Mouse (Mus musculus): ENCODE measurements around the gene Ddx28. TPM values are rescaled to one million over a fixed set of nuclear protein-coding genes. Genes with fewer than 3 reads are reported as not detected.

Gene Ddx28
- polyA plus RNA-seq, 1 experiment from 2014 or later = 18.4 TPM

Other genes starting within 250 kb of the Ddx28 start
- 15.0 and 18.4 TPM in 2 replicates for gene Ranbp10, start 184.5 kb downstream of the Ddx28 start, polyA plus RNA-seq (2014; fragmentation: Nextera tagmentation; extraction: Ambion mirVana)
- 0.30 TPM in 1 of 2 replicates, not detected in the other for gene Tsnaxip1, start 184.2 kb downstream of the Ddx28 start, polyA plus RNA-seq (2014; fragmentation: Nextera tagmentation; extraction: Ambion mirVana)
- gene Cenpt, start 158.6 kb downstream of the Ddx28 start, polyA plus RNA-seq (2014; fragmentation: Nextera tagmentation; extraction: Ambion mirVana) = 47.2 and 52.3 TPM in 2 replicates
- 51.4 and 56.4 TPM in 2 replicates for gene Thap11, start 156.8 kb downstream of the Ddx28 start, polyA plus RNA-seq (2014; fragmentation: Nextera tagmentation; extraction: Ambion mirVana)
- 265 and 276 TPM in 2 replicates for gene Nutf2, start 151.3 kb downstream of the Ddx28 start, polyA plus RNA-seq (2014; fragmentation: Nextera tagmentation; extraction: Ambion mirVana)
- gene Edc4, start 131.0 kb downstream of the Ddx28 start, polyA plus RNA-seq (2014; fragmentation: Nextera tagmentation; extraction: Ambion mirVana) = 34.4 and 36.9 TPM in 2 replicates
- 0.60 and 0.90 TPM in 2 replicates for gene Nrn1l, start 118.3 kb downstream of the Ddx28 start, polyA plus RNA-seq (2014; fragmentation: Nextera tagmentation; extraction: Ambion mirVana)
- gene Pskh1, start 111.4 kb downstream of the Ddx28 start, polyA plus RNA-seq (2014; fragmentation: Nextera tagmentation; extraction: Ambion mirVana) = 30.2 and 30.5 TPM in 2 replicates
- 0.67 and 0.98 TPM in 2 replicates for gene Ctrl, start 78.0 kb downstream of the Ddx28 start, polyA plus RNA-seq (2014; fragmentation: Nextera tagmentation; extraction: Ambion mirVana)
- gene Psmb10, start 73.4 kb downstream of the Ddx28 start, polyA plus RNA-seq (2014; fragmentation: Nextera tagmentation; extraction: Ambion mirVana) = 40.0 and 42.6 TPM in 2 replicates
- 1.6 and 2.1 TPM in 2 replicates for gene Lcat, start 68.5 kb downstream of the Ddx28 start, polyA plus RNA-seq (2014; fragmentation: Nextera tagmentation; extraction: Ambion mirVana)
- 38.1 and 39.3 TPM in 2 replicates for gene Slc12a4, start 45.8 kb downstream of the Ddx28 start, polyA plus RNA-seq (2014; fragmentation: Nextera tagmentation; extraction: Ambion mirVana)
- not detected in 2 replicates for gene Dpep3, start 32.5 kb downstream of the Ddx28 start, polyA plus RNA-seq (2014; fragmentation: Nextera tagmentation; extraction: Ambion mirVana)
- 22.8 and 23.6 TPM in 2 replicates for gene Dus2, start 20.5 kb downstream of the Ddx28 start, polyA plus RNA-seq (2014; fragmentation: Nextera tagmentation; extraction: Ambion mirVana)
- 0.29 TPM in 1 of 2 replicates, not detected in the other for gene Dpep2nb, start 5.9 kb downstream of the Ddx28 start, polyA plus RNA-seq (2014; fragmentation: Nextera tagmentation; extraction: Ambion mirVana)
- gene Nfatc3, start 47.0 kb upstream of the Ddx28 start, polyA plus RNA-seq (2014; fragmentation: Nextera tagmentation; extraction: Ambion mirVana) = 9.6 and 10.5 TPM in 2 replicates
- gene Esrp2, start 125.1 kb upstream of the Ddx28 start, polyA plus RNA-seq (2014; fragmentation: Nextera tagmentation; extraction: Ambion mirVana) = 30.0 and 35.4 TPM in 2 replicates
- gene Pla2g15, start 138.5 kb upstream of the Ddx28 start, polyA plus RNA-seq (2014; fragmentation: Nextera tagmentation; extraction: Ambion mirVana) = 3.9 and 4.0 TPM in 2 replicates
- 60.4 and 65.6 TPM in 2 replicates for gene Slc7a6, start 157.0 kb upstream of the Ddx28 start, polyA plus RNA-seq (2014; fragmentation: Nextera tagmentation; extraction: Ambion mirVana)
- gene Slc7a6os, start 199.1 kb upstream of the Ddx28 start, polyA plus RNA-seq (2014; fragmentation: Nextera tagmentation; extraction: Ambion mirVana) = 35.4 and 36.6 TPM in 2 replicates
- gene Prmt7, start 199.1 kb upstream of the Ddx28 start, polyA plus RNA-seq (2014; fragmentation: Nextera tagmentation; extraction: Ambion mirVana) = 46.2 and 47.2 TPM in 2 replicates

Data from stomach, embryonic 14.5 days (tissue).